Mouse (Mus musculus) lung, embryonic 15.5 days (tissue): ENCODE measurements around the gene BC048403. TPM values are rescaled to one million over a fixed set of nuclear protein-coding genes. Genes with fewer than 3 reads are reported as not detected.
"Not testable (repeated sequence)": the region's sequence is repeated elsewhere in the genome, so short reads cannot be mapped to it uniquely, and the experiment has no call there.

Experiments
- ATAC-seq: fragments of 200-750 bp; cut with Nextera tagmentation; 2 replicates; pipeline ENCODE4 v1.8.0; 2017; ENCODE audit warnings: moderate number of reproducible peaks, borderline replicate concordance; ENCODE audit not compliant: low FRiP score, low TSS enrichment; ENCODE audit errors: extremely low read depth
- H3K27ac ChIP-seq: fragments of 300-500 bp; sonication (generic); 2 replicates; pipeline ENCODE4 v1.5.1; 2015; ENCODE audit warnings: moderate library complexity, mild to moderate bottlenecking, inconsistent platforms
- H3K27me3 ChIP-seq: fragments of 300-500 bp; sonication (generic); 2 replicates; pipeline ENCODE4 v1.6.1; 2015; ENCODE audit warnings: inconsistent platforms
- H3K36me3 ChIP-seq: fragments of 300-500 bp; sonication (generic); 2 replicates; pipeline ENCODE4 v1.6.1; 2015; ENCODE audit warnings: inconsistent platforms
- H3K4me1 ChIP-seq: fragments of 300-500 bp; sonication (generic); 2 replicates; pipeline ENCODE4 v1.6.1; 2015; ENCODE audit warnings: inconsistent platforms
- H3K4me2 ChIP-seq: fragments of 300-500 bp; sonication (generic); 2 replicates; pipeline ENCODE4 v1.6.1; 2015; ENCODE audit warnings: inconsistent platforms, mild to moderate bottlenecking, moderate library complexity
- H3K4me3 ChIP-seq: fragments of 300-500 bp; sonication (generic); 2 replicates; pipeline ENCODE4 v1.5.1; 2015; ENCODE audit warnings: mild to moderate bottlenecking, inconsistent platforms
- H3K9ac ChIP-seq: fragments of 300-500 bp; sonication (generic); 2 replicates; pipeline ENCODE4 v1.6.1; 2015; ENCODE audit warnings: inconsistent platforms
- H3K9me3 ChIP-seq: fragments of 300-500 bp; sonication (generic); 2 replicates; pipeline ENCODE4 v1.6.1; 2016; ENCODE audit warnings: inconsistent platforms
- WGBS: fragments of 180-500 bp; shearing (Covaris S2); methylation state at CpG from one replicate; pipeline ENCODE4 v1.1.7; 2015; 5-methylcytosine and 5-hydroxymethylcytosine counted together
- polyA plus RNA-seq: library from polyadenylated mRNA; unstranded; fragments of >200 nt; fragmentation: Nextera tagmentation; extraction: Ambion mirVana; gene quantifications from 2 replicates; pipeline ENCODE4 v1.2.1, GENCODE M21; 2015

The BC048403 gene
- polyA plus RNA-seq, 1 experiment from 2014 or later, result 2.7 TPM

- no peak overlapping the region for H3K4me3 ChIP-seq
- WGBS, result 84% methylated on average over 9 of the region's 9 CpGs
- no peaks in the 10 kb centered on the region for H3K27me3 ChIP-seq
- no peak overlapping the region for H3K4me2 ChIP-seq
- no peak overlapping the region for H3K27ac ChIP-seq
- no peaks in the 10 kb centered on the region for H3K9me3 ChIP-seq
- no peaks in the 10 kb centered on the region for H3K36me3 ChIP-seq
- H3K4me1 ChIP-seq, result no peaks in the 10 kb centered on the region
- no peak overlapping the region for H3K9ac ChIP-seq
- ATAC-seq, result no peak
These were observed 22.4 kb downstream of the BC048403 start for GRCm38 (mm10) chr10:121762141-121762540.

GRCm38 (mm10) chr10:121763191-121763590 lies 23.5 kb downstream of the BC048403 start:
- ATAC-seq, result no peak; the same call in 1 of the 2 replicates
- H3K27ac ChIP-seq, result no peak overlapping the region
- H3K4me2 ChIP-seq, result no peak overlapping the region
- no peaks in the 10 kb centered on the region for H3K27me3 ChIP-seq
- H3K9ac ChIP-seq, result no peak overlapping the region
- 70% methylated on average over 10 of the region's 13 CpGs for WGBS
- no peak overlapping the region for H3K4me3 ChIP-seq
- no peaks in the 10 kb centered on the region for H3K9me3 ChIP-seq
- H3K36me3 ChIP-seq, result no peaks in the 10 kb centered on the region
- no peaks in the 10 kb centered on the region for H3K4me1 ChIP-seq

GRCm38 (mm10) chr10:121764469-121765173 lies 24.9 kb downstream of the BC048403 start:
- no peak overlapping the region for H3K27ac ChIP-seq
- H3K4me2 ChIP-seq, result no peak overlapping the region
- H3K9ac ChIP-seq, result no peak overlapping the region
- no peak overlapping the region for H3K4me3 ChIP-seq
- ATAC-seq, result no peak
- H3K36me3 ChIP-seq, result no peaks in the 10 kb centered on the region
- H3K4me1 ChIP-seq, result no peaks in the 10 kb centered on the region
- H3K27me3 ChIP-seq, result no peaks in the 10 kb centered on the region
- no peaks in the 10 kb centered on the region for H3K9me3 ChIP-seq
- 79% methylated on average over 13 of the region's 13 CpGs for WGBS

- no peaks in the 10 kb centered on the region for H3K9me3 ChIP-seq
- WGBS, result 71% methylated on average over 10 of the region's 10 CpGs
- H3K4me2 ChIP-seq, result no peak overlapping the region
- no peak overlapping the region for H3K27ac ChIP-seq
- ATAC-seq, result no peak
- no peaks in the 10 kb centered on the region for H3K4me1 ChIP-seq
- no peak overlapping the region for H3K4me3 ChIP-seq
- H3K36me3 ChIP-seq, result no peaks in the 10 kb centered on the region
- no peak overlapping the region for H3K9ac ChIP-seq
- H3K27me3 ChIP-seq, result no peaks in the 10 kb centered on the region
These were observed 25.7 kb downstream of the BC048403 start for GRCm38 (mm10) chr10:121765174-121766057.

- not testable (repeated sequence) for H3K9ac ChIP-seq, ATAC-seq, H3K27me3 ChIP-seq, H3K4me1 ChIP-seq, H3K27ac ChIP-seq, H3K9me3 ChIP-seq, H3K4me2 ChIP-seq, H3K4me3 ChIP-seq, H3K36me3 ChIP-seq
- 69% methylated on average over 3 of the region's 3 CpGs for WGBS
These were observed 27.6 kb downstream of the BC048403 start for GRCm38 (mm10) chr10:121767295-121767694.

- H3K4me3 ChIP-seq, result no peak overlapping the region
- H3K4me2 ChIP-seq, result no peak overlapping the region
- H3K9ac ChIP-seq, result no peak overlapping the region
- no peak overlapping the region for H3K27ac ChIP-seq
- no peaks in the 10 kb centered on the region for H3K9me3 ChIP-seq
- no peak for ATAC-seq
- H3K27me3 ChIP-seq, result no peaks in the 10 kb centered on the region
- no peaks in the 10 kb centered on the region for H3K36me3 ChIP-seq
- whole genome bisulfite sequencing, result 77% methylated on average over 5 of the region's 5 CpGs
- H3K4me1 ChIP-seq, result no peaks in the 10 kb centered on the region
These were observed 30.0 kb downstream of the BC048403 start for GRCm38 (mm10) chr10:121769711-121770110.

GRCm38 (mm10) chr10:121770624-121771577 lies 31.2 kb downstream of the BC048403 start:
- Histone ChIP-seq H3K27me3 (no peaks in the 10 kb centered on the region), H3K36me3 (no peaks in the 10 kb centered on the region), H3K4me1 (no peaks in the 10 kb centered on the region), H3K4me3 (peak overlapping the region; percentile 16; the same call in 1 of the 2 replicates), H3K9me3 (no peaks in the 10 kb centered on the region), H3K4me2 (peak overlapping the region; percentile 46), H3K27ac (no peak overlapping the region), H3K9ac (no peak overlapping the region)
- WGBS, result 48% methylated on average over 20 of the region's 20 CpGs
- no peak for ATAC-seq

GRCm38 (mm10) chr10:121773813-121774212 lies 34.1 kb downstream of the BC048403 start:
- Histone ChIP-seq H3K9ac (no peak overlapping the region), H3K9me3 (no peaks in the 10 kb centered on the region), H3K4me3 (no peak overlapping the region), H3K27me3 (no peaks in the 10 kb centered on the region), H3K27ac (no peak overlapping the region), H3K4me2 (no peak overlapping the region), H3K4me1 (no peaks in the 10 kb centered on the region), H3K36me3 (no peaks in the 10 kb centered on the region)
- ATAC-seq, result no peak
- WGBS, result 65% methylated on average over 4 of the region's 4 CpGs

GRCm38 (mm10) chr10:121775990-121776389 lies 36.3 kb downstream of the BC048403 start:
- 58% methylated on average over 3 of the region's 3 CpGs for WGBS

GRCm38 (mm10) chr10:121781159-121781558 lies 41.4 kb downstream of the BC048403 start:
- ATAC-seq, result peak; percentile 55; the same call in 1 of the 2 replicates
- Histone ChIP-seq H3K4me1 (0 out of 2 replicates have a peak, but pooled peaks cover 5% of the 10 kb centered on the region), H3K27me3 (no peaks in the 10 kb centered on the region), H3K27ac (no peak overlapping the region), H3K4me3 (no peak overlapping the region), H3K9ac (no peak overlapping the region), H3K9me3 (no peaks in the 10 kb centered on the region), H3K36me3 (peaks cover 24% of the 10 kb centered on the region), H3K4me2 (peak overlapping the region; percentile 35; the same call in 1 of the 2 replicates)
- 36% methylated on average over 14 of the region's 14 CpGs for WGBS

More at GRCm38 (mm10) chr10:121775990-121776389, 36.3 kb downstream of the BC048403 start:
- Histone ChIP-seq H3K27ac (no peak overlapping the region), H3K9me3 (no peaks in the 10 kb centered on the region), H3K9ac (no peak overlapping the region), H3K4me1 (no peaks in the 10 kb centered on the region), H3K36me3 (no peaks in the 10 kb centered on the region), H3K27me3 (no peaks in the 10 kb centered on the region), H3K4me3 (no peak overlapping the region), H3K4me2 (no peak overlapping the region)
- no peak for ATAC-seq

- WGBS, result 75% methylated on average over 3 of the region's 3 CpGs
- Histone ChIP-seq H3K4me3 (no peak overlapping the region), H3K27ac (no peak overlapping the region), H3K9me3 (no peaks in the 10 kb centered on the region), H3K4me2 (no peak overlapping the region), H3K27me3 (no peaks in the 10 kb centered on the region), H3K9ac (no peak overlapping the region), H3K36me3 (peaks cover 26% of the 10 kb centered on the region), H3K4me1 (no peaks in the 10 kb centered on the region)
- ATAC-seq, result no peak
These were observed 48.8 kb downstream of the BC048403 start for GRCm38 (mm10) chr10:121788536-121788935.
